Mouse (Mus musculus): ENCODE results near the gene Ccdc184. TPM values are rescaled to one million over a fixed set of nuclear protein-coding genes. Genes with fewer than 3 reads are reported as not detected.
A peak's percentile ranks its signal among the peaks of the same experiment; 100 is the strongest.

Ccdc184 gene
- polyA plus RNA-seq, 1 experiment from 2014 or later = 1.3 TPM

GRCm38 (mm10) chr15:98177320-98177719 lies 10.4 kb downstream of the Ccdc184 start:
- H3K9me3 ChIP-seq (replicated peaks; ENCODE audit: control insufficient read depth, low read length) = no peaks in the 10 kb centered on the region
- H3K9ac ChIP-seq (ENCODE audit: low read depth, low read length) = no peak overlapping the region
- WGBS (ENCODE audit: insufficient replicate concordance) = 63% methylated on average over 3 of the region's 3 CpGs
- no peak overlapping the region for H3K27ac ChIP-seq (ENCODE audit: low read depth, low read length)
- peaks cover 18% of the 10 kb centered on the region for H3K27me3 ChIP-seq (ENCODE audit: control insufficient read depth, insufficient read depth, low read length)
- ATAC-seq (replicated peaks; ENCODE audit: insufficient number of reproducible peaks, low FRiP score, low TSS enrichment) = no peak
- H3K4me2 ChIP-seq = no peak overlapping the region
- peaks cover 6% of the 10 kb centered on the region; the same call in 1 of the 2 replicates for H3K4me1 ChIP-seq (ENCODE audit: control insufficient read depth, insufficient read depth, low read length)
- no peak overlapping the region for H3K4me3 ChIP-seq (ENCODE audit: low read depth, low read length)
- no peaks in the 10 kb centered on the region for H3K36me3 ChIP-seq (ENCODE audit: control insufficient read depth, insufficient read depth, low read length)

GRCm38 (mm10) chr15:98180567-98181131 lies 13.7 kb downstream of the Ccdc184 start:
- WGBS (ENCODE audit: insufficient replicate concordance) = 9% methylated on average over 26 of the region's 26 CpGs
- peaks cover 6% of the 10 kb centered on the region; the same call in 1 of the 2 replicates for H3K4me1 ChIP-seq (ENCODE audit: control insufficient read depth, insufficient read depth, low read length)
- H3K27ac ChIP-seq (ENCODE audit: low read depth, low read length) = peak overlapping the region; percentile 75
- peak overlapping the region; percentile 69 for H3K4me2 ChIP-seq
- H3K9me3 ChIP-seq (replicated peaks; ENCODE audit: control insufficient read depth, low read length) = no peaks in the 10 kb centered on the region
- H3K4me3 ChIP-seq (ENCODE audit: low read depth, low read length) = peak overlapping the region; percentile 41
- H3K36me3 ChIP-seq (ENCODE audit: control insufficient read depth, insufficient read depth, low read length) = no peaks in the 10 kb centered on the region
- no peaks in the 10 kb centered on the region for H3K27me3 ChIP-seq (ENCODE audit: control insufficient read depth, insufficient read depth, low read length)
- ATAC-seq (replicated peaks; ENCODE audit: insufficient number of reproducible peaks, low FRiP score, low TSS enrichment) = no peak
- H3K9ac ChIP-seq (ENCODE audit: low read depth, low read length) = peak overlapping the region; percentile 34

- H3K9ac ChIP-seq (ENCODE audit: low read depth, low read length) = peak overlapping the region; percentile 34; the same call in 1 of the 2 replicates
Observed at GRCm38 (mm10) chr15:98181132-98181711, 14.3 kb downstream of the Ccdc184 start.

GRCm38 (mm10) chr15:98181856-98182570 lies 15.1 kb downstream of the Ccdc184 start:
- 58% methylated on average over 12 of the region's 12 CpGs for WGBS (ENCODE audit: insufficient replicate concordance)
- Histone ChIP-seq H3K4me1 (ENCODE audit: control insufficient read depth, insufficient read depth, low read length) (peaks cover 6% of the 10 kb centered on the region; the same call in 1 of the 2 replicates), H3K9ac (ENCODE audit: low read depth, low read length) (no peak overlapping the region), H3K4me3 (ENCODE audit: low read depth, low read length) (no peak overlapping the region), H3K27ac (ENCODE audit: low read depth, low read length) (no peak overlapping the region), H3K4me2 (peak overlapping the region; percentile 69), H3K27me3 (ENCODE audit: control insufficient read depth, insufficient read depth, low read length) (no peaks in the 10 kb centered on the region), H3K9me3 (replicated peaks; ENCODE audit: control insufficient read depth, low read length) (no peaks in the 10 kb centered on the region), H3K36me3 (ENCODE audit: control insufficient read depth, insufficient read depth, low read length) (no peaks in the 10 kb centered on the region)
- no peak for ATAC-seq (replicated peaks; ENCODE audit: insufficient number of reproducible peaks, low FRiP score, low TSS enrichment)

More at GRCm38 (mm10) chr15:98181132-98181711, 14.3 kb downstream of the Ccdc184 start:
- H3K4me1 ChIP-seq (ENCODE audit: control insufficient read depth, insufficient read depth, low read length) = peaks cover 6% of the 10 kb centered on the region; the same call in 1 of the 2 replicates
- H3K27me3 ChIP-seq (ENCODE audit: control insufficient read depth, insufficient read depth, low read length) = no peaks in the 10 kb centered on the region
- H3K4me2 ChIP-seq = peak overlapping the region; percentile 69
- ATAC-seq (replicated peaks; ENCODE audit: insufficient number of reproducible peaks, low FRiP score, low TSS enrichment) = peak; percentile 95
- under 1% methylated on average over 30 of the region's 30 CpGs for WGBS (ENCODE audit: insufficient replicate concordance)
- peak overlapping the region; percentile 41 for H3K4me3 ChIP-seq (ENCODE audit: low read depth, low read length)
- peak overlapping the region; percentile 75 for H3K27ac ChIP-seq (ENCODE audit: low read depth, low read length)
- H3K9me3 ChIP-seq (replicated peaks; ENCODE audit: control insufficient read depth, low read length) = no peaks in the 10 kb centered on the region
- H3K36me3 ChIP-seq (ENCODE audit: control insufficient read depth, insufficient read depth, low read length) = no peaks in the 10 kb centered on the region

GRCm38 (mm10) chr15:98184456-98184855 lies 17.5 kb downstream of the Ccdc184 start:
- Histone ChIP-seq H3K4me1 (ENCODE audit: control insufficient read depth, insufficient read depth, low read length) (peaks cover 6% of the 10 kb centered on the region; the same call in 1 of the 2 replicates), H3K27ac (ENCODE audit: low read depth, low read length) (no peak overlapping the region), H3K36me3 (ENCODE audit: control insufficient read depth, insufficient read depth, low read length) (no peaks in the 10 kb centered on the region), H3K4me3 (ENCODE audit: low read depth, low read length) (no peak overlapping the region), H3K4me2 (no peak overlapping the region), H3K27me3 (ENCODE audit: control insufficient read depth, insufficient read depth, low read length) (no peaks in the 10 kb centered on the region), H3K9me3 (replicated peaks; ENCODE audit: control insufficient read depth, low read length) (no peaks in the 10 kb centered on the region), H3K9ac (ENCODE audit: low read depth, low read length) (no peak overlapping the region)
- no peak for ATAC-seq (replicated peaks; ENCODE audit: insufficient number of reproducible peaks, low FRiP score, low TSS enrichment)
- 66% methylated on average over 4 of the region's 4 CpGs for WGBS (ENCODE audit: insufficient replicate concordance)

- no peak within 1 kb of the TSS for H3K27ac ChIP-seq (ENCODE audit: low read depth, low read length)
- no peaks in the 10 kb centered on the region for H3K36me3 ChIP-seq (ENCODE audit: control insufficient read depth, insufficient read depth, low read length)
- no peaks in the 10 kb centered on the region for H3K4me1 ChIP-seq (ENCODE audit: control insufficient read depth, insufficient read depth, low read length)
- 57% methylated on average over 3 of the region's 3 CpGs for WGBS (ENCODE audit: insufficient replicate concordance)
- no peak within 1 kb of the TSS for H3K9ac ChIP-seq (ENCODE audit: low read depth, low read length)
- no peaks in the 10 kb centered on the region for H3K27me3 ChIP-seq (ENCODE audit: control insufficient read depth, insufficient read depth, low read length)
- ATAC-seq (replicated peaks; ENCODE audit: insufficient number of reproducible peaks, low FRiP score, low TSS enrichment) = no peak
- H3K9me3 ChIP-seq (replicated peaks; ENCODE audit: control insufficient read depth, low read length) = no peaks in the 10 kb centered on the region
- no peak within 1 kb of the TSS for H3K4me3 ChIP-seq (ENCODE audit: low read depth, low read length)
- no peak within 1 kb of the TSS for H3K4me2 ChIP-seq
Observed at GRCm38 (mm10) chr15:98195442-98195841, 28.5 kb downstream of the Ccdc184 start, which contains the start of gene Olfr288. Gene Olfr288 (minus strand): TSS chr15:98195542.

- ATAC-seq (replicated peaks; ENCODE audit: insufficient number of reproducible peaks, low FRiP score, low TSS enrichment) = no peak
- 75% methylated on average over 7 of the region's 7 CpGs for WGBS (ENCODE audit: insufficient replicate concordance)
- H3K4me1 ChIP-seq (ENCODE audit: control insufficient read depth, insufficient read depth, low read length) = no peaks in the 10 kb centered on the region
- H3K27ac ChIP-seq (ENCODE audit: low read depth, low read length) = no peak overlapping the region
- H3K9me3 ChIP-seq (replicated peaks; ENCODE audit: control insufficient read depth, low read length) = no peaks in the 10 kb centered on the region
- H3K4me3 ChIP-seq (ENCODE audit: low read depth, low read length) = no peak overlapping the region
- H3K27me3 ChIP-seq (ENCODE audit: control insufficient read depth, insufficient read depth, low read length) = no peaks in the 10 kb centered on the region
- H3K9ac ChIP-seq (ENCODE audit: low read depth, low read length) = no peak overlapping the region
- no peaks in the 10 kb centered on the region for H3K36me3 ChIP-seq (ENCODE audit: control insufficient read depth, insufficient read depth, low read length)
- H3K4me2 ChIP-seq = no peak overlapping the region
Observed at GRCm38 (mm10) chr15:98209676-98210075, 42.7 kb downstream of the Ccdc184 start.

GRCm38 (mm10) chr15:98213336-98213870 lies 46.4 kb downstream of the Ccdc184 start:
- Histone ChIP-seq H3K9me3 (replicated peaks; ENCODE audit: control insufficient read depth, low read length) (no peaks in the 10 kb centered on the region), H3K4me2 (no peak overlapping the region)
- WGBS (ENCODE audit: insufficient replicate concordance) = 67% methylated on average over 5 of the region's 5 CpGs

More at GRCm38 (mm10) chr15:98213336-98213870, 46.4 kb downstream of the Ccdc184 start:
- H3K4me3 ChIP-seq (ENCODE audit: low read depth, low read length) = no peak overlapping the region
- ATAC-seq (replicated peaks; ENCODE audit: insufficient number of reproducible peaks, low FRiP score, low TSS enrichment) = no peak
- no peaks in the 10 kb centered on the region for H3K4me1 ChIP-seq (ENCODE audit: control insufficient read depth, insufficient read depth, low read length)
- H3K9ac ChIP-seq (ENCODE audit: low read depth, low read length) = no peak overlapping the region
- no peaks in the 10 kb centered on the region for H3K36me3 ChIP-seq (ENCODE audit: control insufficient read depth, insufficient read depth, low read length)
- H3K27me3 ChIP-seq (ENCODE audit: control insufficient read depth, insufficient read depth, low read length) = no peaks in the 10 kb centered on the region
- H3K27ac ChIP-seq (ENCODE audit: low read depth, low read length) = no peak overlapping the region
